Mouse (Mus musculus): ENCODE results near the gene Psmg4. TPM values are rescaled to one million over a fixed set of nuclear protein-coding genes. Genes with fewer than 3 reads are reported as not detected.

Psmg4 gene
- polyA plus RNA-seq, 1 experiment from 2014 or later: 101 TPM

DNA sequence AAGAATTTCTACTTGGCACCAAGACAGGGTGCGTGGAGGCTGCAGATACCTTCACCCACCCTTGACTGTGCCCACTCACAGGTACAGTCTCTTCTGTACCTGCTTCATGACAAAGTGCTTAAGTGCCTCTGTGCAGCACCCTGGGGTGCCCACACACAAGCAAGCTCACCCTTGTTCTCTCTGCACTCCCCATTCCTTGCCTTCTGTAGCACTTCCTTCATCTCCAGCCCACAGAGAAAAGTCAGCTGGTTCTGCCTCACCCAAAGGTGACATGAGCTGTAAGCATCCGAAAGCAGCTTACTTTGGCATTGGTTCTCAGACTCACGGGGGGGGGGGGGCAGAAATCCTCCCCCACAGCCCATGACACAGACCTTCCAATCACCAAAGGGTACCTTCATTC, 52.1 kb downstream of the Psmg4 start:
- no peaks in the 10 kb centered on the region for H3K4me1 ChIP-seq (ENCODE audit: control insufficient read depth, insufficient read depth, low read length)
- H3K36me3 ChIP-seq (replicated peaks; ENCODE audit: control insufficient read depth, insufficient read depth, low read depth, low read length): no peaks in the 10 kb centered on the region
- no peaks in the 10 kb centered on the region for H3K9me3 ChIP-seq (replicated peaks; ENCODE audit: control insufficient read depth, low read length)
- H3K4me3 ChIP-seq (ENCODE audit: low read depth, low read length): no peak overlapping the region
- DNase-seq (ENCODE audit: low spot score): no peak
- WGBS: 80% methylated on average over 3 of the region's 3 CpGs
- no peaks in the 10 kb centered on the region for H3K27me3 ChIP-seq (ENCODE audit: control insufficient read depth, insufficient read depth, low read length)
- H3K27ac ChIP-seq (replicated peaks; ENCODE audit: low read depth, low read length): no peak overlapping the region
- ATAC-seq (replicated peaks; ENCODE audit: insufficient number of reproducible peaks, low FRiP score, low TSS enrichment, low read depth): no peak
- no peak overlapping the region for H3K9ac ChIP-seq (replicated peaks; ENCODE audit: low read length)
- H3K4me2 ChIP-seq (ENCODE audit: low read depth, low read length): no peak overlapping the region

DNA sequence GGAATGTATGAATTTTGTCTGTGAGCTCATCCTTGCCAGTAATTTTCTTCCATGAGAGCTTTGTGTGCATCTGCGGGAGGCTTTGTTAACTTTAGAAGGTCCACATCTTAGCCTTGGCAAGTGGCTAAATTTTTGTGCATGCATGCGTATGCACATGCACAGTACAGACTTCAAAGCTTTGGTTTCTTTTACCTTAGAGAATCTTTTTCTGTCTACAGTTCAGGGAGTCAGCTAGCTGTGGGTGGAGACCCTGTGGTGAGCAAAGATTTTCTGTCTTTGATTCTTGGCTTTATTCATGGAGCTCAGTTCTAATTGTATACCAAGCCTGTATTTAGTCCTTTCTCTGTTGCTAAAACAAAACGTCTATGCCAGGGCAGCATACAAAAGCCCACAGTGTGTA, 56.0 kb downstream of the Psmg4 start:
- Histone ChIP-seq H3K27me3 (ENCODE audit: control insufficient read depth, insufficient read depth, low read length) (no peaks in the 10 kb centered on the region), H3K4me2 (ENCODE audit: low read depth, low read length) (no peak overlapping the region), H3K4me1 (ENCODE audit: control insufficient read depth, insufficient read depth, low read length) (no peaks in the 10 kb centered on the region), H3K9ac (replicated peaks; ENCODE audit: low read length) (no peak overlapping the region), H3K27ac (replicated peaks; ENCODE audit: low read depth, low read length) (no peak overlapping the region), H3K9me3 (replicated peaks; ENCODE audit: control insufficient read depth, low read length) (no peaks in the 10 kb centered on the region), H3K4me3 (ENCODE audit: low read depth, low read length) (no peak overlapping the region), H3K36me3 (replicated peaks; ENCODE audit: control insufficient read depth, insufficient read depth, low read depth, low read length) (no peaks in the 10 kb centered on the region; the same call in 1 of the 2 replicates)
- no peak for DNase-seq (ENCODE audit: low spot score)
- WGBS: 89% methylated on average over 3 of the region's 3 CpGs
- no peak for ATAC-seq (replicated peaks; ENCODE audit: insufficient number of reproducible peaks, low FRiP score, low TSS enrichment, low read depth)

DNA sequence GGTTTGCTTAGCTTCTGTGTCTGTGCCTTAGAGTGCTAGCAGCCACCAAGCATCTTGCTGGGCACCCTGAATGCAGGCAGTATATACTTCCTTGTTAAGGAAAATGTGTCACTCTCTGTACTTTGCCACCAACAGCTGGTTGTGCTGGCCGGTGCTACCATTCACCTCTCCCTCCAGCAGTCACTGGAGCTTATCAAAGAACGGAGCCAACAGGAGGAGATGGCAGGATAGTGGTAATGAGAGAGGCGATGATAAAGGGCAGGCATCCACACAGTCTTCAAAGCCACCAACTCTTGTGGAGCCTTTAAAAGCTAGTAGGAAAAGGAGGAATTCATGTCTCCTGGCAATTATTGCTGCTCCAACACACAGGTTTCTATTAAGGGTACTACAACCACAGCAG, 57.0 kb downstream of the Psmg4 start:
- Histone ChIP-seq H3K4me3 (ENCODE audit: low read depth, low read length) (no peak overlapping the region), H3K36me3 (replicated peaks; ENCODE audit: control insufficient read depth, insufficient read depth, low read depth, low read length) (no peaks in the 10 kb centered on the region; the same call in 1 of the 2 replicates), H3K4me1 (ENCODE audit: control insufficient read depth, insufficient read depth, low read length) (no peaks in the 10 kb centered on the region), H3K9ac (replicated peaks; ENCODE audit: low read length) (no peak overlapping the region), H3K27ac (replicated peaks; ENCODE audit: low read depth, low read length) (no peak overlapping the region), H3K9me3 (replicated peaks; ENCODE audit: control insufficient read depth, low read length) (no peaks in the 10 kb centered on the region), H3K4me2 (ENCODE audit: low read depth, low read length) (no peak overlapping the region), H3K27me3 (ENCODE audit: control insufficient read depth, insufficient read depth, low read length) (no peaks in the 10 kb centered on the region)
- DNase-seq (ENCODE audit: low spot score): no peak
- WGBS: 87% methylated on average over 3 of the region's 3 CpGs
- ATAC-seq (replicated peaks; ENCODE audit: insufficient number of reproducible peaks, low FRiP score, low TSS enrichment, low read depth): no peak

DNA sequence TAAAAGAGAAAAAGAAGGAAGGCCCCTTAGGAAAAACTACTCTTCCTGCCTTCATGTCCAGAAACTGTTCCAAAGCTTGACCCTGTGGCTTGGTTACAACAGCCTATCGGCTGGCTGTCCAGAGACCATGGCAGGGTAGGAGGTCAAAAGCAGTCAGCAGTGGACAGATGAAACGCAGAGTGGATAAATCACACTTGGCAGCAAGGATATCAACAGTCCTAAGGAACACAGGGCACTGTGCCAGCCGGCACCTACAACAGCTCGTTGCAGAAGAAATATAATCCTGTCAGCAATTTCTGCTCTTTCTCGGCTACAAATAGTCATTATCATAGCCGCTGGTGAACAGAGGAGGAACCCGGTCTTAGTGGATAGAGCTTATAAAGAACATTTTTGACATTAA, 60.2 kb downstream of the Psmg4 start:
- Histone ChIP-seq H3K36me3 (replicated peaks; ENCODE audit: control insufficient read depth, insufficient read depth, low read depth, low read length) (no peaks in the 10 kb centered on the region; the same call in 1 of the 2 replicates), H3K9me3 (replicated peaks; ENCODE audit: control insufficient read depth, low read length) (no peaks in the 10 kb centered on the region), H3K27ac (replicated peaks; ENCODE audit: low read depth, low read length) (no peak overlapping the region), H3K9ac (replicated peaks; ENCODE audit: low read length) (no peak overlapping the region), H3K27me3 (ENCODE audit: control insufficient read depth, insufficient read depth, low read length) (no peaks in the 10 kb centered on the region), H3K4me1 (ENCODE audit: control insufficient read depth, insufficient read depth, low read length) (no peaks in the 10 kb centered on the region), H3K4me3 (ENCODE audit: low read depth, low read length) (no peak overlapping the region), H3K4me2 (ENCODE audit: low read depth, low read length) (no peak overlapping the region)
- ATAC-seq (replicated peaks; ENCODE audit: insufficient number of reproducible peaks, low FRiP score, low TSS enrichment, low read depth) (no peak), DNase-seq (ENCODE audit: low spot score) (no peak)
- 62% methylated on average over 7 of the region's 7 CpGs for WGBS

DNA sequence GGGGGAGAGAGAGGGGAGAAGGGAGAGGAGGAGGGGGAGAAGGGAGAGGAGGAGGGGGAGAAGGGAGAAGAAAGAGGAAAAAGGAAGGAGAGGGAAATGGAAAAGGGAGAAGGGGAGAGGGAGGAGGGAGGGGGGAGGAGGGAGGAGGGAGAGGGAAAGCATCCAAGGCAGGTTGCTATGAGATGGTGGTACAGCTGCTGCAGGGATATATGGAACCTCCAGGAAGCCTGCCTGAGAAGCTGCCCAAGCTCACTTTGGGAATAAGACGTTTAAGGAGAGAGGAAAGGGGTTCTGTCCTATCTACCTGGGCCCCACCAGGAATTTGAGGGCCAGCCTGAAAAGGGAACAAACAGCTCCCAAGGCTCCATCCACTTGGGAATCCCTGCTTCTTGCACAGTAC, 64.2 kb downstream of the Psmg4 start:
- no peaks in the 10 kb centered on the region for H3K27me3 ChIP-seq (ENCODE audit: control insufficient read depth, insufficient read depth, low read length)
- 6% methylated on average over 1 of the region's 1 CpGs for WGBS
- no peak overlapping the region for H3K4me3 ChIP-seq (ENCODE audit: low read depth, low read length)
- H3K4me1 ChIP-seq (ENCODE audit: control insufficient read depth, insufficient read depth, low read length): no peaks in the 10 kb centered on the region
- H3K36me3 ChIP-seq (replicated peaks; ENCODE audit: control insufficient read depth, insufficient read depth, low read depth, low read length): no peaks in the 10 kb centered on the region
- no peak overlapping the region for H3K4me2 ChIP-seq (ENCODE audit: low read depth, low read length)
- H3K9me3 ChIP-seq (replicated peaks; ENCODE audit: control insufficient read depth, low read length): no peaks in the 10 kb centered on the region
- no peak overlapping the region for H3K27ac ChIP-seq (replicated peaks; ENCODE audit: low read depth, low read length)
- DNase-seq (ENCODE audit: low spot score) (no peak), ATAC-seq (replicated peaks; ENCODE audit: insufficient number of reproducible peaks, low FRiP score, low TSS enrichment, low read depth) (no peak)
- no peak overlapping the region for H3K9ac ChIP-seq (replicated peaks; ENCODE audit: low read length)

Other genes with a start within 250 kb of the Psmg4 start
- gene Nqo2, start 198.3 kb upstream of the Psmg4 start, polyA plus RNA-seq (2014; fragmentation: Nextera tagmentation; extraction: Ambion mirVana): 18.0 and 19.4 TPM in 2 replicates
- 13.0 and 13.1 TPM in 2 replicates for gene Ripk1, start 160.6 kb upstream of the Psmg4 start, polyA plus RNA-seq (2014; fragmentation: Nextera tagmentation; extraction: Ambion mirVana)
- 46.2 and 55.5 TPM in 2 replicates for gene Serpinb6a, start 160.2 kb upstream of the Psmg4 start, polyA plus RNA-seq (2014; fragmentation: Nextera tagmentation; extraction: Ambion mirVana)
- 36.9 and 42.8 TPM in 2 replicates for gene Bphl, start 125.4 kb upstream of the Psmg4 start, polyA plus RNA-seq (2014; fragmentation: Nextera tagmentation; extraction: Ambion mirVana)
- 115 and 146 TPM in 2 replicates for gene Tubb2a, start 85.0 kb upstream of the Psmg4 start, polyA plus RNA-seq (2014; fragmentation: Nextera tagmentation; extraction: Ambion mirVana)
- gene Tubb2b, start 32.5 kb upstream of the Psmg4 start, polyA plus RNA-seq (2014; fragmentation: Nextera tagmentation; extraction: Ambion mirVana): 77.6 and 88.3 TPM in 2 replicates
- gene Slc22a23, start 182.2 kb downstream of the Psmg4 start, polyA plus RNA-seq (2014; fragmentation: Nextera tagmentation; extraction: Ambion mirVana): 3.8 and 4.9 TPM in 2 replicates